Mouse (Mus musculus) megakaryocyte, embryonic 14.5 days (primary cell): ENCODE data around the gene Sv2b.

Experiments used
- FLI1 ChIP-seq: IDR thresholded peaks from 2 replicates; pipeline ENCODE4 v1.6.1; 2012; ENCODE audit warnings: low read length, inconsistent platforms, mixed read lengths
- GATA1 ChIP-seq: IDR thresholded peaks from 3 replicates; pipeline ENCODE4 v1.6.1; 2012; ENCODE audit warnings: mixed read lengths, low read length, inconsistent platforms, borderline replicate concordance

GRCm38 (mm10) chr7:75273633-75274032 lies 35.4 kb downstream of the Sv2b start:
- TF ChIP-seq GATA1 (no peak), FLI1 (no peak)
